Mouse (Mus musculus): ENCODE data around the gene Ikzf3.

The Ikzf3 gene

DNA sequence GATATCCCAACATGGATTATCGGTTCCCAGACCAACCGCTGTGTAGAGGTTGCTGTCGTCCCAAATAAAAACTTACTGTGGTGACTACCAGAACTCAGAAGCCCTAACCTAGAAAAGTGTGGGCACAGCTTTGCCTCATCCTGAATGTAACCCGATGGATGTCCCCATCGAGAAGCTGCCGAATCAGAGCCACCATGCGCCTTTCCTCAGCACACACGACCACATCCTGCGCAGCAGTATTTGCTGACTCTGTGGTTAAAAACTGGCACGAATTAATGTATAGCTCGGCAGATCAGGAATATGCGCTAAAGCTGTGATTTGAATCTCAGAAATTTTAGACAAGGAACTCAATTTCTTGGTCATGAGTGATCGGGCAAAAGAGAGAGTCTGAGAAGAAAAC lies 33.0 kb downstream of the Ikzf3 start:
- no peak for DNase-seq (ENCODE audit: low read depth, low spot score)

GRCm38 (mm10) chr11:98510125-98510524 lies 35.7 kb downstream of the Ikzf3 start:
- no peak for DNase-seq (ENCODE audit: low read depth, low spot score)

- no peak for DNase-seq (ENCODE audit: low read depth, low spot score)
Measured at GRCm38 (mm10) chr11:98509434-98509833, 36.4 kb downstream of the Ikzf3 start.

DNA sequence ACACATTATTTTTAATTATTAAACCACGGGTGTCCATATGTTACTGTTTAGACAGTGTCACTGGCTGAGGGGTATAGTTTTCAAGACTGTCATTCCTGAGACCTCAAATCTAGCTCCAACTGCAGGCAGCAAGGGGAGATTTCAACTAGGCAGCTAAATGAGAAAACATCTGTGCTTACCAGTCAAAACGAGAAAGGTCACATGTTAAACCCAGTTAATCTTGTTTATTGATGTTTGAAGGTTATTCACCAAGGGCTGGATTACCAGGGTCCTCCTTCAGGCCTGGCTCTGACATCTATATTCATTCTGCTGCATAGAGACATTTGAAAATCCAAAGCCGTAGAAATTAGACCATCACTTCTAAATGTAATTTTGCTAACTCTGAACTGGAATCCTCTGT lies 40.9 kb downstream of the Ikzf3 start:
- no peak for DNase-seq (ENCODE audit: low read depth, low spot score)

DNA sequence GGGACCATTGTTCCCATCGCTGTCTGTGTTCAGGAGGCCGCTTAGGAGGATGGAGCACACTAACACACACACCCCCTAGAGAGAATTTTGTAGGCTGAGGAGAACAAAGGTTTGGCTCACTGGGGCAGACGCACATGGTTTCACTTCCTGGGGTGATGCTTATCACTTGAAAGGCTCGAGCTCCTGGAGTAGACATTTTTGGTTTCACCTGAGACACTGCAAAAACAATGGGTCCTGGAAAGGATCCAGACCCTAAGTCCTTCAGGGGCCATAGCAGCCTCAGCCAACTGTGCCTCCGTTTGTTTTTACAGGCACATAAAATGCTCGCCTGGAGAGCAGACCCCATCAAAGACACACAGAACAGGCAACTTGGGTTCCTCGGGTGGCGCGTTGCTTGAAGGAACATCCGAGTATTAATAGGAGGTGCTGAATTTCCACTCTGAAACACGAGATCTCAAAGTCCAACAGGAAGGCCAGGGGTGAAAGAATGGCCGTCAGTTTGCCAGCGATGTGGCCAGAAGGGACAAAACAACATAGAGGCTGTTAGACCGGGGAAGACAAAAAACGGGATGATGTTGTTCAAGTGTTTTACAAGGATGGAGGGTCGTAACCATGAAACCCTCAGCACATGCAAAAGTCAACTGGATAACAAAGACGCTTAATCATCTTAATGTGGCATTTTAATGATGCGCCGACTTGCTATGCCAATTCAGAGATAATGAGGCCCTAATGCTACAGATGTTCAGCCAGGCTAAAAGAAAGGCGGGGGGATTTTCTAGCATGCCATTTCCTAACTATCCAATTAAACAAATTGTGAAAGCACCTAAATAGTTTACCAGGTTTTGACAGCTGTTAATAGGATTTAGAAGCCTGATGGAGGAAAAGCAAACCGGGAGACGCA lies 48.2 kb downstream of the Ikzf3 start:
- DNase-seq (ENCODE audit: low read depth, low spot score), result peak; percentile 73

- no peak for DNase-seq (ENCODE audit: low read depth, low spot score)
Measured at GRCm38 (mm10) chr11:98495176-98495719, 50.6 kb downstream of the Ikzf3 start.

DNA sequence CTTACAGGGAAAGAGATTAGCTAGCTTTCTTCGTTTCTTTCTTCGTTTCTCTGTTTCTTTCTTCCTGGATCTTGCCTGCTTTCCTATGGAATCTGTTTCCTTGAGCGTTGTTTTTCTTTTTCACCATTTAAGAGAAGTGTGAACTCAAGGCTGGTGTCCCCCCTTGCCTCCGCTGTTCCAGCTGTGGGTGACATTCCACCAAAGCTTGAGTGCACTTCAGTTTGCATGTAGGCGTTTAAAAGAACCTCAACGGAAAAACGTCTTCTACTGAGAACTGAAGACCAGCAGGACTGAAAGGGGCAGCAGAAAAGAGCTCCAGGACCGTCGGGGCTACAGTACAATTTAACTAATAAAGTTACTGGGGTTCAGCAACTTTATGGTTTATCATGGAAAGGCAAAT lies 52.4 kb downstream of the Ikzf3 start:
- DNase-seq (ENCODE audit: low read depth, low spot score), result no peak

DNA sequence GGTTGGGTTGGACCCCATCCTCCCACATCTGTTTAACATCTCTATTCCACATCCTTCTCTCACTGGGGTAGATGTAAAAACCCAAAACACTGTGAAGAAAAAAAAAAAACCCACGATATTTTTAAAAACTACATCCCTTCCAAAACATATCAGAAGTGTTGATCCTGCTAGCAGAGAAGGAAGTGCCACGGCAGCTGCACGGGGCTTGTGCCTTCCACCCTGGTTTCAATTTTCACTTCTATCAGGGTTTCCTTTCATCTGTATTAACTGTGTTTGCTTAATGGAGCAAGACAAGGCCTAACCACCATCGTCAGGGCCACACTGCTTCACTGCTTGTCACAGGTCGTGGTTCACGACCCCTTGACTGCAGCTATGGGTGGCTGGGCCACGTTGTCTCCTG lies 52.9 kb downstream of the Ikzf3 start:
- DNase-seq (ENCODE audit: low read depth, low spot score), result peak; percentile 39

DNA sequence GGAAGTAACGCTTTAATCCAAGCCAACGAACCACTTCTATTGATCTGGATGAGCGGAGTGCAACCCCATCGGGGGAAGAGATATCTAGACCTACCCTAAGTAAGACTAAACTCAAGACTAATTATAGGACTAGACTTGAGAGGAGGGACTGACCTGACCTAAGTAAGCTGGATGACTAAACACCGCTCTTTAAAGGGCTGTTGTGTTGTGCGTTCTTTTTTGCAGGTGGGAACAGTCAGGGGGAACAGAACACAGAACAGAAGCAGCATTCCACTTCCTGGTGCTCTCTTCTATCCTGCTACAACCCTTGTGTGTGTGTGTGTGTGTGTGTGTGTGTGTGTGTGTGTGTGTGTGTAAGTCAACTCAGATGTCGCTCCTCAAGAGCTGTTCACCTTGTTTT lies 54.3 kb downstream of the Ikzf3 start:
- DNase-seq (ENCODE audit: low read depth, low spot score), result no peak

GRCm38 (mm10) chr11:98488540-98489234 lies 57.1 kb downstream of the Ikzf3 start:
- peak; percentile 39 for DNase-seq (ENCODE audit: low read depth, low spot score)

- DNase-seq (ENCODE audit: low read depth, low spot score), result no peak
Measured at GRCm38 (mm10) chr11:98487526-98488040, 58.2 kb downstream of the Ikzf3 start.

GRCm38 (mm10) chr11:98485749-98486148 lies 60.1 kb downstream of the Ikzf3 start:
- no peak for DNase-seq (ENCODE audit: low read depth, low spot score)

GRCm38 (mm10) chr11:98482067-98482466 lies 63.8 kb downstream of the Ikzf3 start:
- DNase-seq (ENCODE audit: low read depth, low spot score), result no peak

- DNase-seq (ENCODE audit: low read depth, low spot score), result no peak
Measured at GRCm38 (mm10) chr11:98481231-98481630, 64.6 kb downstream of the Ikzf3 start.

GRCm38 (mm10) chr11:98479940-98480497 lies 65.8 kb downstream of the Ikzf3 start:
- DNase-seq (ENCODE audit: low read depth, low spot score), result no peak

DNA sequence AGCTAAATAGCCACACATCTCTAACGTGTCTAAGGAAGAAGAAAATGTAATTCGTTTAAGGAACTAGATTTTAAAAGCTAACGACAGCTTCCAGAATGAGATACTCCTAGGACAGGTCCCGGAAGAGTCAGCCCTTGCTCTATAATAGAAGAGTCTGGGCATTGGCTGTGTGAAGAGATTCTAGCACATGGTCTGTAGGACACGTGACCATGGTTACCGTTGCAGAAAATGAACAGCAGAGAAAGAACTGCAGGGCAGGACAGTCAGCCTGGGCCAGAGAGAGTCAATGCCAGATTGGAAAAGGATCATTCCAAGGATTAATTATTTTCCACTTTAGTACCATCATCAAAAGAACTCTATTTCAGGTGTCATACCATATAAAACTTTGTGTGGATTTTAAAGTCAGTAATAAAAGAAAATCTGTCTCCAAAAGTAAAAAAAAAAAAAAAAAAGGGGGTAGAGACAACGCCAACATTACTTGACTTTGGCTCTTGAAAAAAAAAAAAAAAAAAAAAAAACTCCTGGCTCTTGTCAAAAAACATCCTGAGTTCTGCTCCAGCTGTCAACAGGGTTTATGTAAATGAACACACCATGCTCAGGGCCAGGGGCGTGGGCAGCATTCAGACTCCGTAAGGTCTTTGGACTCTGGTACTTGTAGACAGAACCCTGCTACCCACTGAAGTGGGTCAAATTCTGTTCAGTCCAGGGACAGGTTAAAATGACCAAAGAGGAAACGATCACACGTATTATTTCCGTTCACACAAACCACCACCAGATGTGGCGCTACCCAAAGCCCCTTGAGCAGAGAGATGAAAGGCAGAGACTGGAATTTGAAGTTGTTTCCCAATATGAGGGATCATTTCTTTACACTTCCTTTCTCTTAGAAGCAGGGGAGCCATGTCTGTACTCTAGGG lies 66.5 kb downstream of the Ikzf3 start:
- no peak for DNase-seq (ENCODE audit: low read depth, low spot score)

GRCm38 (mm10) chr11:98477011-98477701 lies 68.7 kb downstream of the Ikzf3 start:
- DNase-seq (ENCODE audit: low read depth, low spot score), result no peak

- DNase-seq (ENCODE audit: low read depth, low spot score), result no peak
Measured at GRCm38 (mm10) chr11:98476434-98476807, 69.4 kb downstream of the Ikzf3 start.

DNA sequence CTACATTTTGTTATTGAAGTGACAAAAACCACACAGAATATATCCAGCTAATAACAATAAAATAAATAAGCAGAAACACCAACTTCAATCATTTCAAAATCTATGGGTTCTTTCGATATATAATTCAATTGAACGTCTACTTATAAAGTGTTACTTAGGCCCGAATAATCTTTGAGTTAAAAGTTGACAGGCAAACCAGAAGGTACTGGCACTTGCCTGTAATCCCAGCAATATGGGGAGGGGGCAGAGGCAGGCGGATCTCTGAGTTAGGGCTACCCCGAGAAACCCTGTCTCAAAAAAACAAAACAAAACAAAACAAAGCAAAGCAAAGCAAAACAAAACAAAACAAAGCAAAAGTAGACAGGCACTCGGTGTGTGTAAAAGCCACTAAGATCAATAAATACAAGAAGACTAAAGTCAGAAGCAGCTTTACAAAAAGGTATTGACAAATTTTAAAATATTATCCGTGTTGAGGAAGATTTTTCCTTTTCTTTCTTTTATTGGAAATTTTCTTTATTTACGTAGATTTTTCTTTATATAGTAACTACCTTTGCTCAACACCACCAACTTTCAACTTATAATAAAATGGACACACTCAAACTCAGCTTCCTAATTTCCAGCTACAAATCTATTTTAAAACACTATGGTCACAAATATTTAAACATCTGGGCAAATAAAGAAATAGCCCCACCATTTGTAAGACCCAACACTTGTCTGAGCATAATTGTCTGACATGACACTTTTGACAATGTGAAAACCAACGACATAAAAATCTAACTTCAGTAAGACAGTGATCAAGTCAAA lies 70.0 kb downstream of the Ikzf3 start:
- no peak for DNase-seq (ENCODE audit: low read depth, low spot score)

DNA sequence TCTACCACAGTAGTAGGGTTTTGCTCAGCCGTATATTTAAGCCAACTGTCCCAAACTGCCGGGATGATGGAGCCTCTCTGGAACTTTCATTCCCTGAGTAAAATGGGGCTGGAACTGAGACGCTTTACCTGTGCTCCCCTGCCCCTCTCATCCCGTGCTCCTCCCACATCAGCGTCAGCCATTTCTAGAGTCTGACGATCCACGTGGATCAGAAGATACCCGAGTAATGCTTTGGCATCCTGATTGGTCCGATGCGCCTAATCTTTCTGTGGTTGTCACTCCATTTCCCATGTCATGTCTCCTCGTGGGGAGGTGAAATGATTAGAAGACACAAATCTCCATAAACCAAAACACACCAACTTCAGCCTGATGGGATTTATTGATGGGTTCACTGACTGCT lies 70.9 kb downstream of the Ikzf3 start:
- no peak for DNase-seq (ENCODE audit: low read depth, low spot score)

Measured in mesoderm, embryonic 11.5 days (tissue).